Mouse (Mus musculus) T-helper 2 cell (primary cell): ENCODE measurements around the gene 9230112D13Rik.

ENCODE experiments used
- in situ Hi-C: fragments of 300-600 bp; cut with MboI, MseI; formaldehyde crosslinking; loops from one replicate; pipeline ENCODE4 v1.15.1; 2025; ENCODE audit warnings: high pct_unique_total_duplicates

The 9230112D13Rik gene

GRCm38 (mm10) chr14:34501447-34501803 is 21.2 kb downstream of the 9230112D13Rik start:
- in situ Hi-C loops = loop anchor here (10.0 kb wide), 1 partner anchor 1047 kb away; no protein-coding TSS in a partner anchor

DNA sequence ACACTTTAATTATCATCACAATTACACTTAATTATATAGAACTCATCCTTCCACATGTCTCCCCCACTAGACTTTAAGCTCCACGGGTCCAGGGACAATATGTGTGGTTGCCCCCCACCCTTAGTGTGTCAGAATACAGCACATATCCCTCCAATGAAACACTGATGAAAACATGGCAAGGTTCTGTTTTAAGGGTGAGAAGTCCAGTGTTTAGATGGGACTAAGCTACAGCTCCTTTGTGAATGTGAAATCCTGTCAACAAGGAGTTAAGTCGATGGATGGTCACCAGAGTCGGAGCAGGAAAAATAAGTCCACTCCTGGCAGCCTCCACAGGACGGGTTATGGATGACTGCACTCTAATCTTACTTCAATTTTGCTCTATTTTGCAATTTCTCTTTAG is 22.3 kb downstream of the 9230112D13Rik start:
- in situ Hi-C loops = loop anchor here (10.0 kb wide), 1 partner anchor 1046 kb away; no protein-coding TSS in a partner anchor

GRCm38 (mm10) chr14:34499664-34500063 is 22.9 kb downstream of the 9230112D13Rik start:
- in situ Hi-C loops = loop anchor here (10.0 kb wide), 1 partner anchor 1045 kb away; no protein-coding TSS in a partner anchor

GRCm38 (mm10) chr14:34497346-34497745 is 25.3 kb downstream of the 9230112D13Rik start:
- in situ Hi-C loops = no loop called here

- in situ Hi-C loops = no loop called here
Observed at GRCm38 (mm10) chr14:34493682-34494081, 28.9 kb downstream of the 9230112D13Rik start.

DNA sequence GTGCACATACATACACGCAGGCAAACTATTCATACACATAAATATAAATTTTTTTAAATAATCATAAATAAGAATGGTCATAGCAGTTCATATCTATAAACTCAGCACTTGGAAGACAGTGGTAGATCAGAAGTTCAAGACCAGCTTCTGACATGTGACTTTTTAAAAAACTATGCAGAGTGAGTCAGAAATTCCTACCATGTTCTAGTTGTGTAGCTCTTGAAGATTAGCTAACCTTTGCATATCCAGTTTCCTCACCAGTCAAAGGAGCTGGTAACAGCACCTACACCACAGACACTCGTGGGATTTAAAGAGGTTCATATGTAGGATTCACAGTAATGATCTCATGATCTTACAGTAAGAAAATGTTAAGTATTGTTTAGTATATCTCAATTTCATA is 29.9 kb downstream of the 9230112D13Rik start:
- in situ Hi-C loops = no loop called here

DNA sequence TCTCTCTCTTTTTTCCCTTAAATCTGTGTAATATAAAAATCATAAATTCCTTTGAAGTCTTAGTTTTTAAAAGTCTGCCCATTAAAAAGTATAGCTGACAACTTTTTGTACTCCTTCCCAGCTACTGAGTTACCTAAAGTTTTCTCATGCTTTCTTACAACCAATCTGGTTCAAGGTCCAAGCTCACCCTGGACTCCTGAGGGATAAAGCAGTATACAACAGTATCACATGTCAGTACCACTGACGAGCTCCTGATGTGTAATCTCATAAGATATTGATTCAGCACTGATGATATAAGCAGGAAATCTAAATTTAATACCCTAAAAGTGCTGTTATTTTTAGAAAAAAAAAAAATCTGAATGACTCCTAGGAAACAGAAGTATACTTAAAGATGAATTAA is 31.6 kb downstream of the 9230112D13Rik start:
- in situ Hi-C loops = no loop called here

GRCm38 (mm10) chr14:34489928-34490327 is 32.7 kb downstream of the 9230112D13Rik start:
- in situ Hi-C loops = no loop called here

- in situ Hi-C loops = no loop called here
Observed at GRCm38 (mm10) chr14:34486169-34486568, 36.4 kb downstream of the 9230112D13Rik start.

GRCm38 (mm10) chr14:34483469-34484341 is 38.9 kb downstream of the 9230112D13Rik start:
- in situ Hi-C loops = no loop called here

DNA sequence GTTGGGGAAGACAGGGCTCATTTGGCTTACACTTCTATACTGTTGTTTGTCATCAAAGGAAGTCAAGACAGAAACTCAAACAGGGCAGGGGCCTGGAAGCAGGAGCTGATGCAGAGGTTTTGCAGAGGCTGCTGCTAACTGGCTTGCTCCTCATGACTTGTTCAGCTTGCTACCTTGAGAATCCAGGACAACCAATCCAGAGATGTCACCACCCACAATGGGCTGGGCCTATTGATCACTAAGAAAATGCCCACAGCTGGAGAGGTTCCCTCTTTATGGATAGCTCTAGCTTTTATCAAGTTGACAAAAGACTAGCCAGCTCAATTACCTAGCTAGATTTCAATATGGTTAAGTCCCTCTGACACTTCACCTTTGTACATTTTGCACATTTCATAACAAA is 51.0 kb downstream of the 9230112D13Rik start:
- in situ Hi-C loops = loop anchor here (25.0 kb wide), 1 partner anchor 1709 kb away; no protein-coding TSS in a partner anchor

- in situ Hi-C loops = loop anchor here (25.0 kb wide), 1 partner anchor 1704 kb away; no protein-coding TSS in a partner anchor
Observed at GRCm38 (mm10) chr14:34466291-34466690, 56.3 kb downstream of the 9230112D13Rik start.
